Mouse (Mus musculus): Measurements from ENCODE around the gene Cdh23. TPM values are rescaled to one million over a fixed set of nuclear protein-coding genes. Genes with fewer than 3 reads are reported as not detected.
A peak's percentile ranks its signal among the peaks of the same experiment; 100 is the strongest.

Gene Cdh23
- polyA plus RNA-seq, 1 experiment from 2014 or later, result 1.1 TPM

DNA sequence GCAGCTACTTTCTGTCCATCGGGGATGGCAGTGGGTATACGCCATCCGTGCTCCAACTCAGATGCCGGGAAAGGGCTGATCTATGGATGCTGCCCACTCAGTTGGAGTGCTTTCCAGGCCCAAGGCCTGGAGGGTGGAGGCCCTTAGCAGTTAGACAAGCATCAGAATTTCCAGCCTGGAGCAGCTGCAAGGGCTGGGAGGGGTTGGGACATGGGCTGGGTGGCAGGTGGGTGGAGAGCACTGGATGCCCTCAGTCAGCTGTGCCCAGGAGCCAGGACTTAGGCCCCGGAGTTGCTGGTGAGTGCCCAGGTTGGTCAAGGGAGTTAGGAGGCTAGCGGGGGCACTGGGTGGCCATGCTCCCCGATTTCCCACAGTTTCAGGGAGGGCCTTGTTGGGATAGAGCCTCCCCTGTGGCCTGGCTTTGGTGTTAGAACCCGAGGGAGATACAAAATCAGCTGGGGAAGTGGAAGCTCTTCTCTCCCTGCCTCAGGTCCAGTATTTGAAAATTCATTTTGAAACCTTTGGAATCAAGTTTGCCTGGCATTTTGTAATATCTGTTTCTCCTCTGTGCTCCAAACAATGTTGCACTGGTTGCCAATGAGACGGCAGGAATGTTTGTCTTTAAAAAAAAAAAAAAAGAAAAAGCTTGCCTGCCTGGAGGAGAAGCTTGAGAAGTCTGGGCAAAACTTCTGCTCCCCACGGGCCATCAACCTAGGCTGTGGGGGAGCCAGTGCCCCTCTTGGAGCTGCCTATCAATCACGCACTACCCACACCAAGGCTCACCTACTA is 295.6 kb downstream of the Cdh23 start:
- H3K9ac ChIP-seq, result no peak overlapping the region
- no peaks in the 10 kb centered on the region for H3K36me3 ChIP-seq
- WGBS, result 75% methylated on average over 11 of the region's 11 CpGs
- no peaks in the 10 kb centered on the region for H3K9me3 ChIP-seq
- no peaks in the 10 kb centered on the region for H3K27me3 ChIP-seq
- no peak for ATAC-seq (ENCODE audit: low FRiP score, low read depth)
- H3K4me2 ChIP-seq (replicated peaks), result no peak overlapping the region
- H3K27ac ChIP-seq, result no peak overlapping the region
- H3K4me3 ChIP-seq, result no peak overlapping the region
- H3K4me1 ChIP-seq, result peaks cover 26% of the 10 kb centered on the region

DNA sequence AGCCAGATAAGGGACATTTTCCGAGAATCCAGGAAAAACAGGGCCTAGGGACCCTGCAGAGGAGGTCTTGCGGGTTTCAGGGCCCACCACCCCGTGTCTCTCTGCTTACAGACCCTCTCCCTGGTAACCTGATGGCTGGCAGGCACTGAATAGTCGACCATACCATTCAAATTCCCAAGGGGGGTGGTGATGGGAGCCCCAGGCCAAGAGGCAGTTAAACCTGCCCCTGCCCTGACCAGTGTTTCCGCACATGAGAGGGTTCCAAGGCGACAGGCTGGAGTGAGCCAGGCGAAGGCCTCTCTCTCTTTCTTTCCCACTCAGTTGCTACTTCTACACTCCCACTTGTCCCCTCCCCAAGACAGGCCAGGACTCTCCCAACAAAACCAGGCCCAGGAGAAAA is 296.8 kb downstream of the Cdh23 start, which contains the start of gene Gm17455:
Gene Gm17455, plus strand, starts transcription at position 278 of the 400 bp plus-strand sequence.
- Histone ChIP-seq H3K4me1 (peaks cover 21% of the 10 kb centered on the region), H3K4me2 (replicated peaks) (no peak within 1 kb of the TSS), H3K36me3 (no peaks in the 10 kb centered on the region), H3K27me3 (no peaks in the 10 kb centered on the region), H3K4me3 (no peak within 1 kb of the TSS), H3K27ac (no peak within 1 kb of the TSS; the same call in 1 of the 2 replicates), H3K9me3 (no peaks in the 10 kb centered on the region), H3K9ac (no peak within 1 kb of the TSS)
- no peak for ATAC-seq (ENCODE audit: low FRiP score, low read depth)
- WGBS, result 50% methylated on average over 7 of the region's 7 CpGs

DNA sequence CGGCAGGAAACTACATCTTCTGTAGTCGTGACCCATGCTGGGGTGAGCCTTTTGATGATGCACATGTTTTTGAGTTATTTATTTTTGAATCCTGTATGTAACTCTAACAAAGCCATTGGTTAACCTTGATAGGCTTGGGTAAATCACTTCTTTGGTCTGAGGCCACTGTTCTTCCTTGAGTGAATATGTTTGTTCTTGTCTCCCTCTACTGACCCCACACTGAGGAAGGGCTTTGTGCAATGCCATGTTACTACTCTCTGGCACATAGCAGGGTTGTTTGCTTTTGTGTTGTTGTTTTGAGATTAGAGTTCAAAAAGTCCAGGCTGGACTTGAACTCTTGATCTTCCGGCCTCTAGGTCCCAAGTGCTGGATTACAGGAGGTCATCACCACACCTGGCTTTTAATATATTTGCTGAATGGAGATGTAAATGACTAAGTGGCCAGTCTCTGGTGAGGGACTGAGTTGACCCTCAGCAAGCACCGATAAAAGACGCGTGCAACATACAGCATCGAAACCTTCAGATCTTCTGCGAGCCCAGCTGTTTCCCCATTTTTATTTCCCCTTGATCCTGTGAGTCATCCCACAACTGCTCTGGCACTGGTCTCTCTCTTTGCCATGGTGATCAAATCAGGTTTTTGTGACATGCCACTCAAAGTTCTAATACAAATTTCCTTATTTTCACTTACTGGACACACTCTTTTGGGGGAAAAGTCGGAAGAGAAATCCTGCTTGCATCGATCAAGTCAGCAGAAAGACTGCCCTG is 298.1 kb downstream of the Cdh23 start:
- no peak overlapping the region for H3K9ac ChIP-seq
- WGBS, result 89% methylated on average over 10 of the region's 10 CpGs

DNA sequence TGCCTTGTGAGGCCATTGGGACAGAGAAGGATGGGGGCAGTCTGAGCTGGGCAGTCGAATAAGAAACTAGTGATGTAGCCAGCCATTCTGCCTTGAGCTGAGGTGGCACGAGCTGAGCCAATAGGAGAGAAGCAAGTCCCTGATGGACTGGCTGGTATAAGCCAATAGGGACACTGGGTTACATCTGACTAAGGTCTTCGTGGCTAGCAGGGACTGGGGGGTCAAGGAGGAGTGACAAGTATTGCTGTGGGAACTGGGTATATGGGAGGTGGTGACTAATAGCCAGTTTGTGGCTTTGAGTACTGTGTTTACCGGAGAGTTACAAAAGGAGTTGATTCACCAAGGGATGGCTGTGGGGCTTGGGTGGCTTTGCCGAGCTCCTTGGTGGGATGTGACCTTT is 300.7 kb downstream of the Cdh23 start:
- WGBS, result 74% methylated on average over 5 of the region's 5 CpGs
- peaks cover 15% of the 10 kb centered on the region for H3K4me1 ChIP-seq
- no peak overlapping the region for H3K4me2 ChIP-seq (replicated peaks)
- H3K36me3 ChIP-seq, result no peaks in the 10 kb centered on the region
- H3K27me3 ChIP-seq, result no peaks in the 10 kb centered on the region
- H3K4me3 ChIP-seq, result no peak overlapping the region
- no peak for ATAC-seq (ENCODE audit: low FRiP score, low read depth)
- no peaks in the 10 kb centered on the region for H3K9me3 ChIP-seq
- no peak overlapping the region for H3K9ac ChIP-seq
- no peak overlapping the region for H3K27ac ChIP-seq

More for the DNA sequence above, 298.1 kb downstream of the Cdh23 start:
- H3K4me1 ChIP-seq, result peaks cover 21% of the 10 kb centered on the region
- no peaks in the 10 kb centered on the region for H3K27me3 ChIP-seq
- no peak overlapping the region for H3K4me2 ChIP-seq (replicated peaks)
- H3K9me3 ChIP-seq, result no peaks in the 10 kb centered on the region
- H3K27ac ChIP-seq, result no peak overlapping the region
- H3K36me3 ChIP-seq, result no peaks in the 10 kb centered on the region
- H3K4me3 ChIP-seq, result no peak overlapping the region
- ATAC-seq (ENCODE audit: low FRiP score, low read depth), result no peak

DNA sequence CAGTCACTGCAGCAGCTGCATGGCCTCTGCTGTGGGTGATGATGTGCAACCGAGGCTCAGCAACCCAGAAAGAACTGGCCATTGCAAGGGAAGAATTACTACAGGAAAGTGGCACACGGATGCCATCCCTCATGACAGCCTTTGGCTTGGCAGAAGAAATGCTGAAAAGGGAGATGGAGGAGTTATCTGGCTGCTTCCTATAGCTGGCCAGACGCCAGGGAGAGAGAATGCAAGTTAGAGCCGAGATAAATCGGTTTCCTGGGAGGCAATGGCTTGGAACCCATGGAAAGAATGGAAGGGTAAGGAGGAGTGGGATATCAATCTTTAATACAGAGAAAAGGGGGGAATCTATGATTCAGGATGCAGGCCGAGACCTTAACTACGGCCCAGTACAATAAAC is 301.4 kb downstream of the Cdh23 start:
- no peaks in the 10 kb centered on the region for H3K9me3 ChIP-seq
- H3K27ac ChIP-seq, result no peak overlapping the region
- H3K27me3 ChIP-seq, result no peaks in the 10 kb centered on the region
- no peak overlapping the region for H3K4me2 ChIP-seq (replicated peaks)
- no peaks in the 10 kb centered on the region for H3K36me3 ChIP-seq
- H3K4me1 ChIP-seq, result peaks cover 8% of the 10 kb centered on the region
- H3K4me3 ChIP-seq, result no peak overlapping the region
- ATAC-seq (ENCODE audit: low FRiP score, low read depth), result no peak
- no peak overlapping the region for H3K9ac ChIP-seq
- 86% methylated on average over 7 of the region's 7 CpGs for WGBS

DNA sequence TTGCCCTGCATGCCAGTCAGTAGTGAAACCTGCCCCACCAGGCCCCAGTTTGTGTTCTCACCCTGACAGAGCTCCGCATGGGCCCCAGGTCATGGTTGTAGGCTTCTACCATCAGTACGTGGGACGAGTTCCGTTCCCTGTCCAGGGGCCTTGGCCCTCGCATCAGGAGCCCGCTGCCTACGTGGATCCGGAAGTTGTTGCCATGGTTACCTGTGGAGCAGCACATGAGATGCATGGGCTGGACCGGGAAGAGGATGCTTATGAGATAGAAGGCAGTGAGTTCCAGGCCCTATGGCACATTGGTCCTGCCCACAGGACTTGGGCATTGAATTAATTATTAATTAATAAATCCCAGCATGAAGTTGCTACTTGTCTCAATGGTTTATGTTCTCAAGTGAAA is 304.6 kb downstream of the Cdh23 start:
- WGBS, result 92% methylated on average over 9 of the region's 9 CpGs

GRCm38 (mm10) chr10:60390904-60391420 is 305.3 kb downstream of the Cdh23 start:
- H3K4me3 ChIP-seq, result no peak overlapping the region

More for the DNA sequence above, 304.6 kb downstream of the Cdh23 start:
- no peaks in the 10 kb centered on the region for H3K9me3 ChIP-seq
- ATAC-seq (ENCODE audit: low FRiP score, low read depth), result no peak
- H3K27ac ChIP-seq, result no peak overlapping the region
- no peaks in the 10 kb centered on the region for H3K36me3 ChIP-seq
- H3K4me1 ChIP-seq, result 0 out of 2 replicates have a peak, but pooled peaks cover 7% of the 10 kb centered on the region
- no peak overlapping the region for H3K4me3 ChIP-seq
- H3K27me3 ChIP-seq, result no peaks in the 10 kb centered on the region
- H3K9ac ChIP-seq, result no peak overlapping the region
- no peak overlapping the region for H3K4me2 ChIP-seq (replicated peaks)

DNA sequence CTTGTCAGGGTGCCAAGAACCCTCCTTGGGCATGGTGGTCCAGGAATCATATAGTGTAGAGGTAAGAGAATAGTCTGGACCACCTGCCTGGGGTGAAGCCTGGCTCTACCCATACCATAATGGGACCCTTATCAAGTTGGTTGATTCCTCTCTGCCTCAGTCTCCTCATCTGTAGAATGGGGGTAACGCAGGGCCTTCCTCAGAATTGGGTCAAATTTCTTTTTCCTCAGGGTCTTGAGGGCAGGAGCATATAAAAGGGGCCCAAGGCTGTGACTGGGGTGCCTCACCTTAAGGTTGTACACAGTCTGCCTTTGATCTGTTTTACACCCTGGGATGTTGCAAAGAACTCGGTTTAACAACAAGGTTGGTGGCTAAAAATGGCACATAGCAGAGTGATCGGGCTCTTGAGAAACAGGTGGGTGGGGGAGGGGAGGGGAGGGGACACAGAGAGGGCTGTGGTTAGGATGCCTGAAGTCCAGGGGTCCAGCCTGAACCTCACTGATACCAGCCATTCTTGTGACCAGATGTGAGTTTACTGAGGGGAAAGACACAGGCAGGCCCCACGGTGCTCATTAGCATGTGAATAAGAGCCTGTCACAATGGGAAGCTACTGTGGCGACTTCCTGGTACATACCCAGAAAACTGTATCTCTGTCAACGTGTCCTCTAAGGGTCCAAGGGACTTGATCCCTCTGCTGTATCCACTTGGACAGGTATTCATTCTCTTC is 305.9 kb downstream of the Cdh23 start:
- Histone ChIP-seq H3K27me3 (no peaks in the 10 kb centered on the region), H3K4me1 (0 out of 2 replicates have a peak, but pooled peaks cover 7% of the 10 kb centered on the region), H3K27ac (no peak overlapping the region), H3K9me3 (no peaks in the 10 kb centered on the region), H3K4me2 (replicated peaks) (no peak overlapping the region), H3K9ac (no peak overlapping the region), H3K36me3 (no peaks in the 10 kb centered on the region), H3K4me3 (no peak overlapping the region)
- WGBS, result 48% methylated on average over 6 of the region's 6 CpGs
- ATAC-seq (ENCODE audit: low FRiP score, low read depth), result no peak

More at GRCm38 (mm10) chr10:60390904-60391420, 305.3 kb downstream of the Cdh23 start:
- Histone ChIP-seq H3K36me3 (no peaks in the 10 kb centered on the region), H3K9me3 (no peaks in the 10 kb centered on the region), H3K27ac (no peak overlapping the region), H3K27me3 (no peaks in the 10 kb centered on the region), H3K9ac (no peak overlapping the region), H3K4me1 (0 out of 2 replicates have a peak, but pooled peaks cover 7% of the 10 kb centered on the region), H3K4me2 (replicated peaks) (no peak overlapping the region)
- WGBS, result 72% methylated on average over 5 of the region's 5 CpGs
- no peak for ATAC-seq (ENCODE audit: low FRiP score, low read depth)

DNA sequence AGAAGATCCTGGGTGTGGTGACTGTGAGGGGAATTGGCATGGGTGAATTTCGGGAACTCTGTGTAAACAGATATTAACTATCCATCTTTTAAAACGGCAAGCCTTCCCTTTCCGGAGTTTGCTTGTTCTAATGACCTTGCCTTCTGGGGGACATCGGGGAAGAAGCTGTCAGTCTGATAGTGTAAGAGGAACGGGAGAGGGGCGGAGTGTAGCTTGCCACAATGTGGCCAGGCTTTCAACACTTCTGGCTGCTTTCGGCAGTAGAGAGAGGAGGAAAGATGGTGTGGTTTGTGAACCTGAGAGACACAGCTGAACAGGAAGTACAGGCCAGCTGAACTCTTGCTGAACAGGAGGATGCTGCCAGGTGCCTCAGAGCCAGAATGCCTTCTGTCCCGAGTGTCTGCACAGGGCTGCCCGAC is 306.8 kb downstream of the Cdh23 start:
- no peak overlapping the region for H3K4me3 ChIP-seq
- no peaks in the 10 kb centered on the region for H3K27me3 ChIP-seq
- no peaks in the 10 kb centered on the region for H3K36me3 ChIP-seq
- no peaks in the 10 kb centered on the region for H3K9me3 ChIP-seq
- H3K27ac ChIP-seq, result no peak overlapping the region
- no peak overlapping the region for H3K9ac ChIP-seq
- ATAC-seq (ENCODE audit: low FRiP score, low read depth), result no peak
- H3K4me2 ChIP-seq (replicated peaks), result no peak overlapping the region
- H3K4me1 ChIP-seq, result 0 out of 2 replicates have a peak, but pooled peaks cover 7% of the 10 kb centered on the region
- WGBS, result 45% methylated on average over 9 of the region's 9 CpGs

DNA sequence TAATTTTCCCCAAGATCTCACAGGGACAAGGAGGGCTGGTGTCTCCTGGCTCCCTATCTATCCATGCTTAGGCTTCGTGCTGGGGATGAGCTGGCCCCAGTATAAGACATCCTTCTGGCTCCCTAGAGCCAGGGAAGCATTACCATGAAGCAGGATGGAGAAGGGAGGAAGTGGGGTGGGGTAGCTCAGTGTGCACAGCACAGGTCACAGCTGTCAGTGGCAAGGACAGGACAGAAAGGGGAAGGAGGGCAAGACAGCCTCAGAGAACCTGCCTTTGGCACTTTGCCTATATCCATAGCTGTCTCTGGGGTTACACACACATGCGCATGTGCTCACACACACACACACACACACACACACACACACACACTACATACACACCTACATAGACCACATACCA is 308.0 kb downstream of the Cdh23 start:
- WGBS, result 79% methylated on average over 2 of the region's 2 CpGs
- no peaks in the 10 kb centered on the region for H3K27me3 ChIP-seq
- no peak overlapping the region for H3K4me2 ChIP-seq (replicated peaks)
- no peaks in the 10 kb centered on the region for H3K36me3 ChIP-seq
- no peak for ATAC-seq (ENCODE audit: low FRiP score, low read depth)
- no peak overlapping the region for H3K9ac ChIP-seq
- H3K4me3 ChIP-seq, result no peak overlapping the region
- no peaks in the 10 kb centered on the region for H3K9me3 ChIP-seq
- H3K4me1 ChIP-seq, result 0 out of 2 replicates have a peak, but pooled peaks cover 7% of the 10 kb centered on the region
- no peak overlapping the region for H3K27ac ChIP-seq

DNA sequence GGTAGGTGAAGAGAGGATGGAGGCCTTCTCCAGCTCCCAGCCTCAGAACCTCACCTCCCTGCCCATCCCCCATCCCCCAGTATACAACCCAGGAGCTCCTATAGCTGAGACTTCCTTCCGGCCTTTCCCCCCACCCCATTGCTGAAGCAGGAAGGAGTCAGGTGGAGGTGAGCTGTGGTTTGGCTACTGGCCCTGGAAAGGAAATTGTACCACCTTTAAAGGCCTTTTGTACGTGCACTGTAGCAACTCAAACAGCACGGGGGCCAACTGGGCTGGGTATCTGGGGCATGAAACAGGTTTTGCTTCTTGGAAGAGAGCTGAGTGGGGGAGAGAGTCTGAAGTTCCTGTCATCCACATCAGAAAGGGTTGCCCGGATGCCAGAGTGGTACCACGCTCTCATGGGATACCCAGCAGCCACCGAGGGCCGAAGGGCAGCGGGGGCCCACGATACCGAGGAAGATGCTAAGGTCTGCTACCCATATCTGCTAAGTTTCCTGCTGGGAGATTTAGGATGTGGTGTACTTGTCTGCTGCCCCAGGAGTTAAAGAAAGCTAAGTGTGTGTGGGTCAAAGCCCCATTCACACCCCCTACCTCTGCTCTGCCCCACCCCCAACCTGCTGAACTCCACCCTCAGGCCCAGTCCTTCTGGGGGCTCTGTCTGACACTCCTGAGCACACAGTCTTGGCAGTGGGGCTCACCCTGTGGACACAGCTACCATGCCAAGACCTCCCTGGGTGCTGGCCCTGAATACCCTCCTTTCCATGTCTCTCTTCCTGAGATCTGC is 315.0 kb downstream of the Cdh23 start:
- WGBS, result 69% methylated on average over 10 of the region's 10 CpGs
- ATAC-seq (ENCODE audit: low FRiP score, low read depth), result no peak
- peak overlapping the region; percentile 20; the same call in 1 of the 2 replicates for H3K9ac ChIP-seq

More for the DNA sequence above, 315.0 kb downstream of the Cdh23 start:
- H3K4me2 ChIP-seq (replicated peaks), result no peak overlapping the region
- H3K4me3 ChIP-seq, result no peak overlapping the region
- peak overlapping the region; percentile 33; the same call in 1 of the 2 replicates for H3K27ac ChIP-seq
- H3K27me3 ChIP-seq, result no peaks in the 10 kb centered on the region
- H3K36me3 ChIP-seq, result no peaks in the 10 kb centered on the region
- H3K9me3 ChIP-seq, result no peaks in the 10 kb centered on the region
- peaks cover 22% of the 10 kb centered on the region for H3K4me1 ChIP-seq

All from limb, embryonic 13.5 days (tissue).